Mouse (Mus musculus) neural tube, embryonic 12.5 days (tissue): ENCODE measurements around the gene Pabpn1. TPM values are rescaled to one million over a fixed set of nuclear protein-coding genes. Genes with fewer than 3 reads are reported as not detected.
A peak's percentile ranks its signal among the peaks of the same experiment; 100 is the strongest.

Source experiments
- ATAC-seq: fragments of 200-750 bp; cut with Nextera tagmentation; 2 replicates; pipeline ENCODE4 v1.8.0; 2017; ENCODE audit warnings: low read depth, mild to moderate bottlenecking, moderate TSS enrichment, moderate library complexity; ENCODE audit not compliant: low FRiP score
- H3K27ac ChIP-seq: fragments of 300-500 bp; sonication (generic); 2 replicates; pipeline ENCODE4 v1.5.1; 2016
- H3K27me3 ChIP-seq: fragments of 300-500 bp; sonication (generic); replicated peaks from 2 replicates; pipeline ENCODE4 v1.6.1; 2016; ENCODE audit warnings: mild to moderate bottlenecking
- H3K36me3 ChIP-seq: fragments of 300-500 bp; sonication (generic); 2 replicates; pipeline ENCODE4 v1.6.1; 2016; ENCODE audit warnings: mild to moderate bottlenecking
- H3K4me1 ChIP-seq: fragments of 300-500 bp; sonication (generic); 2 replicates; pipeline ENCODE4 v1.6.1; 2016
- H3K4me2 ChIP-seq: fragments of 300-500 bp; sonication (generic); replicated peaks from 2 replicates; pipeline ENCODE4 v1.6.1; 2016; ENCODE audit warnings: mild to moderate bottlenecking
- H3K4me3 ChIP-seq: fragments of 300-500 bp; sonication (generic); 2 replicates; pipeline ENCODE4 v1.5.1; 2016
- H3K9ac ChIP-seq: fragments of 300-500 bp; sonication (generic); 2 replicates; pipeline ENCODE4 v1.6.1; 2016; ENCODE audit warnings: mild to moderate bottlenecking
- H3K9me3 ChIP-seq: fragments of 300-500 bp; sonication (generic); 2 replicates; pipeline ENCODE4 v1.6.1; 2016; ENCODE audit warnings: mild to moderate bottlenecking
- WGBS: fragments of 180-500 bp; shearing (Covaris S2); methylation state at CpG from one replicate; pipeline ENCODE4 v1.1.7; 2016; 5-methylcytosine and 5-hydroxymethylcytosine counted together
- polyA plus RNA-seq: library from polyadenylated mRNA; unstranded; fragments of >200 nt; fragmentation: Nextera tagmentation; extraction: Ambion mirVana; gene quantifications from 2 replicates; pipeline ENCODE4 v1.2.1, GENCODE M21; 2016

Pabpn1 gene
- polyA plus RNA-seq, 1 experiment from 2014 or later, result 236 TPM

- Histone ChIP-seq H3K4me3 (no peak overlapping the region), H3K36me3 (peaks cover 30% of the 10 kb centered on the region), H3K27ac (no peak overlapping the region), H3K27me3 (no peaks in the 10 kb centered on the region), H3K4me1 (peaks cover 15% of the 10 kb centered on the region), H3K4me2 (no peak overlapping the region), H3K9me3 (no peaks in the 10 kb centered on the region), H3K9ac (peak overlapping the region; percentile 13; the same call in 1 of the 2 replicates)
- 69% methylated on average over 2 of the region's 2 CpGs for WGBS
- ATAC-seq, result no peak
Measured at GRCm38 (mm10) chr14:54897445-54897844, 5.1 kb downstream of the Pabpn1 start.

- Histone ChIP-seq H3K9me3 (no peaks in the 10 kb centered on the region), H3K4me1 (peaks cover 12% of the 10 kb centered on the region; the same call in 1 of the 2 replicates), H3K27ac (no peak overlapping the region), H3K27me3 (no peaks in the 10 kb centered on the region), H3K4me3 (no peak overlapping the region), H3K9ac (no peak overlapping the region), H3K4me2 (no peak overlapping the region), H3K36me3 (peaks cover 42% of the 10 kb centered on the region)
- no peak for ATAC-seq
- under 1% methylated on average over 3 of the region's 3 CpGs for WGBS
Measured at GRCm38 (mm10) chr14:54900383-54900782, 8.1 kb downstream of the Pabpn1 start.

GRCm38 (mm10) chr14:54903641-54904040, 11.3 kb downstream of the Pabpn1 start:
- no peak overlapping the region for H3K4me2 ChIP-seq
- H3K27ac ChIP-seq, result no peak overlapping the region
- H3K9me3 ChIP-seq, result no peaks in the 10 kb centered on the region
- peaks cover 7% of the 10 kb centered on the region; the same call in 1 of the 2 replicates for H3K4me1 ChIP-seq
- no peak overlapping the region for H3K4me3 ChIP-seq
- ATAC-seq, result no peak
- peaks cover 36% of the 10 kb centered on the region for H3K36me3 ChIP-seq
- no peaks in the 10 kb centered on the region for H3K27me3 ChIP-seq
- 92% methylated on average over 4 of the region's 4 CpGs for whole genome bisulfite sequencing
- no peak overlapping the region for H3K9ac ChIP-seq

GRCm38 (mm10) chr14:54908682-54909081, 16.4 kb downstream of the Pabpn1 start:
- peaks cover 28% of the 10 kb centered on the region for H3K4me1 ChIP-seq
- 88% methylated on average over 7 of the region's 7 CpGs for WGBS
- H3K36me3 ChIP-seq, result peaks cover 48% of the 10 kb centered on the region

GRCm38 (mm10) chr14:54912109-54912850, 20.0 kb downstream of the Pabpn1 start:
- peaks cover 29% of the 10 kb centered on the region for H3K4me1 ChIP-seq
- peaks cover 43% of the 10 kb centered on the region for H3K36me3 ChIP-seq

More at GRCm38 (mm10) chr14:54908682-54909081, 16.4 kb downstream of the Pabpn1 start:
- H3K27ac ChIP-seq, result no peak overlapping the region
- no peak overlapping the region for H3K4me2 ChIP-seq
- H3K9me3 ChIP-seq, result no peaks in the 10 kb centered on the region
- H3K9ac ChIP-seq, result 0 out of 2 replicates have a peak overlapping the region, but pooled peaks have one; percentile 0
- no peak for ATAC-seq
- no peak overlapping the region for H3K4me3 ChIP-seq
- no peaks in the 10 kb centered on the region for H3K27me3 ChIP-seq

GRCm38 (mm10) chr14:54912886-54913285, 20.6 kb downstream of the Pabpn1 start, which contains the start of gene Slc22a17:
Gene Slc22a17 (minus strand): TSS chr14:54913132.
- H3K27me3 ChIP-seq, result no peaks in the 10 kb centered on the region
- ATAC-seq, result peak; percentile 95
- no peaks in the 10 kb centered on the region for H3K9me3 ChIP-seq
- H3K27ac ChIP-seq, result peak within 1 kb of the TSS; percentile 74
- H3K4me3 ChIP-seq, result peak within 1 kb of the TSS; percentile 90
- peak within 1 kb of the TSS; percentile 98 for H3K4me2 ChIP-seq
- 0% methylated on average over 28 of the region's 28 CpGs for WGBS
- H3K4me1 ChIP-seq, result peaks cover 24% of the 10 kb centered on the region
- peaks cover 39% of the 10 kb centered on the region for H3K36me3 ChIP-seq
- peak within 1 kb of the TSS; percentile 91 for H3K9ac ChIP-seq

More at GRCm38 (mm10) chr14:54912109-54912850, 20.0 kb downstream of the Pabpn1 start:
- Histone ChIP-seq H3K9me3 (no peaks in the 10 kb centered on the region), H3K4me3 (peak overlapping the region; percentile 90), H3K27me3 (no peaks in the 10 kb centered on the region), H3K27ac (peak overlapping the region; percentile 74), H3K9ac (peak overlapping the region; percentile 91), H3K4me2 (peak overlapping the region; percentile 98)
- peak; percentile 66 for ATAC-seq
- whole genome bisulfite sequencing, result 2% methylated on average over 62 of the region's 69 CpGs

GRCm38 (mm10) chr14:54913343-54913742, 21.0 kb downstream of the Pabpn1 start:
- Histone ChIP-seq H3K9me3 (no peaks in the 10 kb centered on the region), H3K4me3 (peak overlapping the region; percentile 90), H3K36me3 (peaks cover 36% of the 10 kb centered on the region), H3K27me3 (no peaks in the 10 kb centered on the region), H3K4me2 (peak overlapping the region; percentile 98), H3K27ac (0 out of 2 replicates have a peak overlapping the region, but pooled peaks have one; percentile 74), H3K4me1 (peaks cover 22% of the 10 kb centered on the region), H3K9ac (peak overlapping the region; percentile 91)
- ATAC-seq, result peak; percentile 8; the same call in 1 of the 2 replicates
- WGBS, result 18% methylated on average over 10 of the region's 10 CpGs

GRCm38 (mm10) chr14:54920076-54920685, 27.9 kb downstream of the Pabpn1 start:
- Histone ChIP-seq H3K9ac (no peak overlapping the region), H3K36me3 (peaks cover 58% of the 10 kb centered on the region), H3K27me3 (no peaks in the 10 kb centered on the region), H3K4me3 (no peak overlapping the region), H3K4me2 (no peak overlapping the region), H3K27ac (no peak overlapping the region), H3K9me3 (peaks cover 18% of the 10 kb centered on the region), H3K4me1 (peaks cover 17% of the 10 kb centered on the region)
- ATAC-seq, result no peak
- 95% methylated on average over 16 of the region's 16 CpGs for WGBS

GRCm38 (mm10) chr14:54924641-54925348, 32.5 kb downstream of the Pabpn1 start:
- H3K27ac ChIP-seq, result peak overlapping the region; percentile 89
- peak overlapping the region; percentile 53 for H3K4me3 ChIP-seq
- H3K4me2 ChIP-seq, result peak overlapping the region; percentile 92
- peaks cover 23% of the 10 kb centered on the region for H3K36me3 ChIP-seq
- H3K9me3 ChIP-seq, result peaks cover 18% of the 10 kb centered on the region
- peak overlapping the region; percentile 85 for H3K9ac ChIP-seq
- WGBS, result 7% methylated on average over 7 of the region's 7 CpGs
- peaks cover 25% of the 10 kb centered on the region for H3K4me1 ChIP-seq
- peak; percentile 42; the same call in 1 of the 2 replicates for ATAC-seq
- H3K27me3 ChIP-seq, result no peaks in the 10 kb centered on the region; the same call in 1 of the 2 replicates

GRCm38 (mm10) chr14:54925349-54926342, 33.3 kb downstream of the Pabpn1 start, which contains the start of gene Efs:
Gene Efs (minus strand): TSS chr14:54926126.
- ATAC-seq, result peak; percentile 63
- Histone ChIP-seq H3K36me3 (peaks cover 14% of the 10 kb centered on the region), H3K4me2 (peak within 1 kb of the TSS; percentile 92), H3K27ac (peak within 1 kb of the TSS; percentile 89), H3K4me3 (peak within 1 kb of the TSS; percentile 53), H3K9me3 (peaks cover 15% of the 10 kb centered on the region), H3K4me1 (peaks cover 28% of the 10 kb centered on the region), H3K9ac (peak within 1 kb of the TSS; percentile 85), H3K27me3 (no peaks in the 10 kb centered on the region; the same call in 1 of the 2 replicates)
- WGBS, result 1% methylated on average over 56 of the region's 57 CpGs
